Mouse (Mus musculus): ENCODE results near the gene Tbxas1.

GRCm38 (mm10) chr6:38942771-38943170 is 67.6 kb downstream of the Tbxas1 start:
- no peak for TF ChIP-seq CTCF (IDR thresholded peaks at IDR 0.05)
- TF ChIP-seq EP300 (IDR thresholded peaks at IDR 0.05): no peak

Measured in lung, postnatal 0 days (tissue).